Mouse (Mus musculus): ENCODE data around the gene Galnt6. TPM values are rescaled to one million over a fixed set of nuclear protein-coding genes. Genes with fewer than 3 reads are reported as not detected.

Galnt6 gene
- polyA plus RNA-seq, 1 experiment = 0.06 TPM

DNA sequence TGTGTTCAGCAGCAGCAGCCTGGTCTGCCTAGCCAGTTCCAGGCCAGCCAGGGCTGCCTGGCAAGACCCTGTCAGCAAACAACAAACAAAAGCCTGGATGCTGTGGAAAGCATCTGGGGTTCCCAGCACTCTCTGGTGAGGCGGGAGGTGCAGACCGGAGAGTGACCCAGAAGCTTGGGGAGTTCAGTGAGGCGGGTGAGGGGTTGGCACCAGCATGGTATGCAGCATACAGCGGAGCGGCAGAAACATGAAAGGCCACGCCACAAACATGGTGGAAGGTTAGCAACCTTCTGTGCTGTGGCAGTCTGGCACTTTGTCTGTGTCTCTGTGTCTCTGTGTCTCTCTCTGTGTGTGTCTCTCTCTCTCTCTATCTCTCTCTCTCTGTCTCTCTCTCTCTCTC is 42.7 kb downstream of the Galnt6 start:
- H3K4me3 ChIP-seq (replicated peaks) = peak overlapping the region; percentile 12

GRCm38 (mm10) chr15:100685849-100686248 is 43.3 kb downstream of the Galnt6 start:
- Histone ChIP-seq H3K4me1 (ENCODE audit: control insufficient read depth) (peaks cover 41% of the 10 kb centered on the region), H3K27me3 (ENCODE audit: control insufficient read depth) (no peaks in the 10 kb centered on the region), H3K9me3 (ENCODE audit: control insufficient read depth, low read length) (peaks cover 9% of the 10 kb centered on the region), H3K36me3 (ENCODE audit: control insufficient read depth) (no peaks in the 10 kb centered on the region), H3K4me3 (replicated peaks) (no peak overlapping the region)
- TF ChIP-seq GATA1 (IDR thresholded peaks at IDR 0.05; ENCODE audit: low read length) (no peak), TAL1 (IDR thresholded peaks at IDR 0.05; ENCODE audit: low read length) (peak; percentile 20; the same call in 1 of the 3 replicates)

More for the DNA sequence above, 42.7 kb downstream of the Galnt6 start:
- Histone ChIP-seq H3K27me3 (ENCODE audit: control insufficient read depth) (no peaks in the 10 kb centered on the region), H3K36me3 (ENCODE audit: control insufficient read depth) (no peaks in the 10 kb centered on the region), H3K9me3 (ENCODE audit: control insufficient read depth, low read length) (peaks cover 9% of the 10 kb centered on the region), H3K4me1 (ENCODE audit: control insufficient read depth) (peaks cover 41% of the 10 kb centered on the region)
- TF ChIP-seq TAL1 (IDR thresholded peaks at IDR 0.05; ENCODE audit: low read length) (no peak), GATA1 (IDR thresholded peaks at IDR 0.05; ENCODE audit: low read length) (no peak)

GRCm38 (mm10) chr15:100685255-100685654 is 43.9 kb downstream of the Galnt6 start:
- Histone ChIP-seq H3K9me3 (ENCODE audit: control insufficient read depth, low read length) (peaks cover 3% of the 10 kb centered on the region), H3K4me3 (replicated peaks) (peak overlapping the region; percentile 32), H3K27me3 (ENCODE audit: control insufficient read depth) (no peaks in the 10 kb centered on the region), H3K4me1 (ENCODE audit: control insufficient read depth) (peaks cover 41% of the 10 kb centered on the region), H3K36me3 (ENCODE audit: control insufficient read depth) (no peaks in the 10 kb centered on the region)
- no peak for TF ChIP-seq GATA1 (IDR thresholded peaks at IDR 0.05; ENCODE audit: low read length)
- no peak for TF ChIP-seq TAL1 (IDR thresholded peaks at IDR 0.05; ENCODE audit: low read length)

- no peak for TF ChIP-seq TAL1 (IDR thresholded peaks at IDR 0.05; ENCODE audit: low read length)
- TF ChIP-seq GATA1 (IDR thresholded peaks at IDR 0.05; ENCODE audit: low read length) = no peak
- Histone ChIP-seq H3K4me1 (ENCODE audit: control insufficient read depth) (peaks cover 41% of the 10 kb centered on the region), H3K4me3 (replicated peaks) (no peak overlapping the region), H3K36me3 (ENCODE audit: control insufficient read depth) (no peaks in the 10 kb centered on the region), H3K9me3 (ENCODE audit: control insufficient read depth, low read length) (no peaks in the 10 kb centered on the region; the same call in 1 of the 2 replicates), H3K27me3 (ENCODE audit: control insufficient read depth) (no peaks in the 10 kb centered on the region)
Observed at GRCm38 (mm10) chr15:100684450-100684849, 44.7 kb downstream of the Galnt6 start.

DNA sequence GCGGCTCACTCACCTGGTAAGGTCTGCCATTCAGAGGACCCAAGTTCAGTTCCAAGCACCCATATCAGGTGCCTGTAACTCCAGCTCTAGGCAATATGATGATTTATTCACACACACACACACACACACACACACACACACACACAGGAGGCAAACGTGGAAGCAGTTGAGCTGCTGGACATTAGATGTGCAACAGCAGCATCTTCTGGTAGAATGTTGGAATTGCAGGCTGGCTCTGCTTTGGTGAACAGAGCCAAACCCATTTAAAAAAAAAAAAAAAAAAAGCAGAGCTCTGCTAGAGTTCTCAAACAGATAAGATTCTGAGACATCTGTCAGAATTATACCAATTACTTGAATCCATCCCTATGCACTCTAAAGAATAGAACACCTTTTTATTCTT is 46.1 kb downstream of the Galnt6 start:
- no peaks in the 10 kb centered on the region for H3K36me3 ChIP-seq (ENCODE audit: control insufficient read depth)
- H3K27me3 ChIP-seq (ENCODE audit: control insufficient read depth) = no peaks in the 10 kb centered on the region
- no peak for TF ChIP-seq GATA1 (IDR thresholded peaks at IDR 0.05; ENCODE audit: low read length)
- TF ChIP-seq TAL1 (IDR thresholded peaks at IDR 0.05; ENCODE audit: low read length) = no peak
- peaks cover 41% of the 10 kb centered on the region for H3K4me1 ChIP-seq (ENCODE audit: control insufficient read depth)
- H3K4me3 ChIP-seq (replicated peaks) = no peak overlapping the region
- H3K9me3 ChIP-seq (ENCODE audit: control insufficient read depth, low read length) = no peaks in the 10 kb centered on the region

DNA sequence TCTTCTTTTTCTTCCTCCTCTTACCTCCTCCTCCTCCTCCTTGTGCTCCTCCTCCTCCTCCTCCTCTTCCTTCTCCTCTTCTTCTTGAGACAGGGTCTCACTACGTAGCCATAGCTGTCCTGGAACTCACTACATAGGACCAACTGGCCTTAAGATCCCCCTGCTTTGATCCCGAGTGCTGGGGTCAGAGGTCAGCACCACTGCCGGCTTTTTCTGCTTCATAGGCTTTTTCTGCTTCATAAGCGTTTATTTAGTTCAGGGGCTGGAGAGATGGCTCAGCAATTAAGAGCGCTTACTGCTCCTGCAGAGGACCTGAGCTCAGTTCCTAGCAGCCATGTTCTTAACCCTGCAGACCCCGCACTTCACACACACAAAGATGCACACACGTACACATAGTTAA is 47.4 kb downstream of the Galnt6 start:
- Histone ChIP-seq H3K4me3 (replicated peaks) (no peak overlapping the region), H3K4me1 (ENCODE audit: control insufficient read depth) (peaks cover 29% of the 10 kb centered on the region), H3K9me3 (ENCODE audit: control insufficient read depth, low read length) (no peaks in the 10 kb centered on the region), H3K36me3 (ENCODE audit: control insufficient read depth) (no peaks in the 10 kb centered on the region), H3K27me3 (ENCODE audit: control insufficient read depth) (no peaks in the 10 kb centered on the region)
- TF ChIP-seq TAL1 (IDR thresholded peaks at IDR 0.05; ENCODE audit: low read length) (no peak), GATA1 (IDR thresholded peaks at IDR 0.05; ENCODE audit: low read length) (no peak)

DNA sequence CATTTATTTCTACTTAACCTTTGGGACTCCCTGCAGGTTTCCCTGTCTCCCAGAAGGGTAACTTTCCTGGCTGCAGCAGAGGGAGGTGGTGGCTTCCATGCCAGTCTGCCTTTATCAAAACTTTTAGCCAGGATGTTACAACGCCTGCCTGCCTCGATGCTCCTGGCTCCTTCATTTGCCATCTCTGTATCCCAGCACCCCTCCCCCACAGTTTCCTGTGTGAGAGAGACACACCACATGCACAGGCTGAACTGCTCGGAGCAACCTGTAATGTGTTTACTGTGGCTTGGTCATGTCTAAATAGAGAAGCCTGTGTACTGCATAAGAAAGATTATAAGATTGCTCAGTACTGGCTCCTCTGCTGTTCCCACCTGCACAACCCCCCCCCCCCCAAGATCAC is 48.8 kb downstream of the Galnt6 start:
- Histone ChIP-seq H3K27me3 (ENCODE audit: control insufficient read depth) (no peaks in the 10 kb centered on the region), H3K36me3 (ENCODE audit: control insufficient read depth) (no peaks in the 10 kb centered on the region), H3K9me3 (ENCODE audit: control insufficient read depth, low read length) (no peaks in the 10 kb centered on the region), H3K4me1 (ENCODE audit: control insufficient read depth) (peaks cover 16% of the 10 kb centered on the region), H3K4me3 (replicated peaks) (no peak overlapping the region)
- no peak for TF ChIP-seq TAL1 (IDR thresholded peaks at IDR 0.05; ENCODE audit: low read length)

GRCm38 (mm10) chr15:100679005-100679404 is 50.2 kb downstream of the Galnt6 start:
- no peaks in the 10 kb centered on the region for H3K36me3 ChIP-seq (ENCODE audit: control insufficient read depth)
- no peak for TF ChIP-seq TAL1 (IDR thresholded peaks at IDR 0.05; ENCODE audit: low read length)
- H3K4me1 ChIP-seq (ENCODE audit: control insufficient read depth) = peaks cover 18% of the 10 kb centered on the region
- no peak overlapping the region for H3K4me3 ChIP-seq (replicated peaks)
- no peaks in the 10 kb centered on the region for H3K9me3 ChIP-seq (ENCODE audit: control insufficient read depth, low read length)
- no peaks in the 10 kb centered on the region for H3K27me3 ChIP-seq (ENCODE audit: control insufficient read depth)

DNA sequence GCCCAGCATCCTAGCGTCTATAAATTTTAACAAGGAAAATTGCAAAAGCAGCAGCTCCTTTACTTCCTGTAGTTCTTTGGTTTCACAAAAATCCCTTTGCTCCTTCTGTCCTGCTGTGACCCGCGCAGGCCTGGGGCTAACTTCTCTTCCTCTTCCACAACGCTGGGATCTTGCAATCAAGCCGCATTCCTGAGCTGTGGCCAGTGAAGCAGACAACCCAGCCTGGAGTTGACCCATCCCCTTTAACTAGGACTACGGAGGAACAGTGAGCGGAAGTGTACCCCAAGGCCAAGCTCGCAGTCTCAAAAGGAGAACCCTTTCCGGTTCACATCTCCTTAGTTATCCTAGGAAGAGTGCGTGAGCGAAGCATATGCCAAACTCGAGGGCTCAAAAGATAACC is 50.6 kb downstream of the Galnt6 start:
- H3K9me3 ChIP-seq (ENCODE audit: control insufficient read depth, low read length) = no peaks in the 10 kb centered on the region
- no peak overlapping the region for H3K4me3 ChIP-seq (replicated peaks)
- no peaks in the 10 kb centered on the region for H3K36me3 ChIP-seq (ENCODE audit: control insufficient read depth)
- peaks cover 22% of the 10 kb centered on the region for H3K4me1 ChIP-seq (ENCODE audit: control insufficient read depth)
- TF ChIP-seq TAL1 (IDR thresholded peaks at IDR 0.05; ENCODE audit: low read length) (no peak), GATA1 (IDR thresholded peaks at IDR 0.05; ENCODE audit: low read length) (no peak)
- H3K27me3 ChIP-seq (ENCODE audit: control insufficient read depth) = no peaks in the 10 kb centered on the region

DNA sequence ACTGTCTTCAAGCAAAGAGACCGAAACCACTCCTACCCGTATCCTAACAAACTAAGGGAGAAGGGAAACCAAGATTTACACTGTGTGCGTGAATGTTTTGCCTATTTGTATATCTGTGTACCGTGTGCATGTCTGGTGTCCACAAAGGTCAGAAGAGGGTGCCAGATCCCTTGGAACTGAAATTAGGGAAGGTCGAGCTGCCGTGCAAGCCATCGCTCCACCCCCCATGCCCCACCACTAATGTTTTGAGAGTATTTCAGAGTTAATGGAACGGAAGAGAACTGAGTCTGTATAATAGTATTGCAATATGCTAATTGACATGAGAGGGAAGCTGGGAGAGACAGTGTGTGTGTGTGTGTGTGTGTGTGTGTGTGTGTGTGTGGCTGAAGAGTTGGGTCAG is 51.5 kb downstream of the Galnt6 start:
- no peaks in the 10 kb centered on the region for H3K36me3 ChIP-seq (ENCODE audit: control insufficient read depth)
- H3K4me3 ChIP-seq (replicated peaks) = no peak overlapping the region
- no peaks in the 10 kb centered on the region for H3K9me3 ChIP-seq (ENCODE audit: control insufficient read depth, low read length)
- peaks cover 22% of the 10 kb centered on the region for H3K4me1 ChIP-seq (ENCODE audit: control insufficient read depth)
- no peaks in the 10 kb centered on the region for H3K27me3 ChIP-seq (ENCODE audit: control insufficient read depth)
- TF ChIP-seq TAL1 (IDR thresholded peaks at IDR 0.05; ENCODE audit: low read length) (no peak), GATA1 (IDR thresholded peaks at IDR 0.05; ENCODE audit: low read length) (no peak)

All from erythroblast, embryonic 14.5 days (primary cell).